Mouse (Mus musculus) G1E (cell line): Measurements from ENCODE around the gene Mrap2.

Experiments used
- CTCF ChIP-seq: IDR thresholded peaks from 2 replicates; pipeline ENCODE4 v1.5.1; 2012; ENCODE audit warnings: low read depth, low read length, inconsistent platforms, mixed read lengths
- GATA1 ChIP-seq: IDR thresholded peaks from 2 replicates; pipeline ENCODE4 v1.6.1; 2012; ENCODE audit warnings: borderline replicate concordance, low read length, inconsistent platforms, mixed read lengths
- GATA2 ChIP-seq: IDR thresholded peaks from 2 replicates; pipeline ENCODE4 v1.6.1; 2012; ENCODE audit warnings: low read depth, low read length, inconsistent platforms, borderline replicate concordance
- POLR2AphosphoS5 ChIP-seq: IDR thresholded peaks from 2 replicates; pipeline ENCODE4 v1.6.1; 2012; ENCODE audit warnings: low read depth, low read length, inconsistent platforms; ENCODE audit not compliant: insufficient replicate concordance
- TAL1 ChIP-seq: conservative IDR thresholded peaks from 2 replicates; pipeline ENCODE4 v1.6.1; 2012; ENCODE audit warnings: low read depth, low read length, inconsistent platforms, mixed read lengths

DNA sequence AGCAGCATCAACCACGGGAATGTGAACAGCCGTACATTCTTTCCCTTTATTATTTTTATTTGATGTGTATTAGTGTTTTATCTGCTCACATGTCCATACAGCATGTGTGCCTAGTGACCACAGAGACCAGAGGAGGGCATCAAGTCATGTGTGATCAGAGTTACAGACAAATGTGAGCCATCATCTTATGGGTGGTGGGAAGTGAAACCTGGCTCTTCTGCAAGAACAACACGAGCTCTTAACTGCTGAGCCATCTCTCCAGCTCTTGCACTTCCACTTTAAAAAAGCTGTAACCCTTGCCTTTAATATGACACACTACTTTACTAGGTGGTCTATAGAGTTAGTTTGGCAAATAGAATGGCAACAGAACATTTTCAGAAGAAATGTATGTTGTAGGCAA is 27.4 kb downstream of the Mrap2 start:
- TF ChIP-seq CTCF (no peak), GATA1 (no peak), POLR2AphosphoS5 (no peak), GATA2 (no peak), TAL1 (no peak)
